Mouse (Mus musculus) right cerebral cortex, postnatal 4 days (tissue): ENCODE data around the gene March9.
A peak's percentile ranks its signal among the peaks of the same experiment; 100 is the strongest.

Source experiments
- DNase-seq: peaks from one replicate; pipeline ENCODE4 v3.0.0-alpha.2; 2022

The March9 gene

GRCm38 (mm10) chr10:127030336-127031296, 29.4 kb downstream of the March9 start, which contains the start of gene Tsfm:
Tsfm (minus strand) TSS chr10:127030840.
- peak; percentile 98 for DNase-seq

- no peak for DNase-seq
These were observed 41.6 kb downstream of the March9 start for GRCm38 (mm10) chr10:127018422-127018821.

- DNase-seq: no peak
These were observed 42.9 kb downstream of the March9 start for GRCm38 (mm10) chr10:127017071-127017470.

GRCm38 (mm10) chr10:127016488-127016887, 43.5 kb downstream of the March9 start:
- DNase-seq: no peak
